Mouse (Mus musculus): Measurements from ENCODE around the gene Mypn.

GRCm38 (mm10) chr10:63113027-63113604, 90.6 kb downstream of the Mypn start:
- TF ChIP-seq CTCF (IDR thresholded peaks at IDR 0.05; ENCODE audit: control insufficient read depth, insufficient read depth, insufficient read length) (no peak), USF1 (IDR thresholded peaks at IDR 0.05; ENCODE audit: low read depth) (no peak), MYOG (IDR thresholded peaks at IDR 0.05; ENCODE audit: control insufficient read depth, extremely low read depth, insufficient read length) (no peak)
